18 mouse cellular contexts compared by ENCODE assay signal in the genomic region with DNA sequence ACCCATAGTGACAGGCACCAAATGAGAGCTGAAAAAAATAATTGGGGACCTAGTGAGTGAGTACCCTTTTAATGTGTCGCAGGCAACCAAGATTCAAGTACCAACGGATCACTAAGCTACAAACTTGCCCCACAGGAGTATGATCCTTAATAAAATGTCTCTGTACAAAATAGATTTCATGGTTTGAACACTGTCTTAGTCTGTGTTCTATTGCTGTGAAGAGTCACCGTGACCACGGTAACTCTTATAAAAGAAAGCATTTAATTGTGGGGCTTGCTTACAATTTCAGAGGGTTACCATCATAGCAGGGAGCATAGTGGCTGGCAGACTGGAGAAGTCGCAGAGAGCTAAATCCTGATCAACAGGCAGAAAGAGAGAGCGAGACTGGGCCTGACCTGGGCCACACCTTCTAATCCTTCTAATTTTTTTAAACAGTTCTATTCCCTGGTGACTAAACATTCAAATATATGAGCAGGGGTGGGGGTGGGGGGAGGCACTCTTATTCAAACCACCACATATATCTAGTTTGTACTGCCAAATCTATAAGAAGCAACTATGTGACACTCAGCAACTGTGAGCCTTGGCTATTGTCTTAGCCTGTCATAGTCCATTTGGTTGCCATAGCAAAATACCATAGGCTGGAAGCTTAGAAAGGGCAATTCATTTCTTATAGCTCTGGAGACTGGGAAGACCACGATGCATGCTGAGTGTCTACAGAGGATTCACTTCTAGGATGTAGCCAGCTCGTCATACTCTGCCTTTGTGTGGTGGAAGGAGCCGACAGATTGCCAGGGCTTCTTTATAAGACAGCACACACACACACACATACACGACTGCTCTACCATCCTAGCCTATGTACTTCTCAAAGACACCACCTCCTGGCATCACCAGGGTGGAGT. TPM values are rescaled to one million over a fixed set of nuclear protein-coding genes. Genes with fewer than 3 reads are reported as not detected.
A peak's percentile ranks its signal among the peaks of the same experiment; 100 is the strongest.
DNase-seq lines count a peak whose midpoint lies in the region; ATAC-seq and TF ChIP-seq lines count a peak whose summit lies in the region.
"Had no signal": no experiment of that assay in that cellular context is flagged by ENCODE, and none has a peak within 500 bp of the region (broad histone marks: within the 10 kb centered on the region; RNA-seq: fewer than 3 reads in every experiment).

No protein-coding gene starts in this region.

- H3K4me1 ChIP-seq in midbrain, embryonic 12.5 days = peaks cover 8% of the 10 kb centered on the region; the same call in 1 of the 2 replicates
- H3K4me1 ChIP-seq in liver, postnatal 0 days (ENCODE audit: insufficient read depth) = no peaks in the 10 kb centered on the region
- H3K4me1 ChIP-seq: limb, embryonic 12.5 days; liver, embryonic 12.5 days had no signal

- ATAC-seq in frontal cortex, adult (ENCODE audit: low TSS enrichment) = peak; percentile 50
- ATAC-seq in midbrain, embryonic 12.5 days (ENCODE audit: low FRiP score, low read depth) = peak; percentile 47; the same call in 1 of the 2 replicates
- ATAC-seq in liver, postnatal 0 days = no peak
- ATAC-seq: liver, embryonic 12.5 days had no signal

- no peak for TF ChIP-seq CTCF in brain, embryonic 14.5 days (IDR thresholded peaks at IDR 0.05; ENCODE audit: borderline replicate concordance, extremely low read depth, insufficient read depth, insufficient read length)
- TF ChIP-seq CTCF in liver, postnatal 0 days (IDR thresholded peaks at IDR 0.05; ENCODE audit: low read depth) = no peak

- H3K4me2 ChIP-seq in midbrain, embryonic 12.5 days (replicated peaks) = no peak overlapping the region
- H3K4me2 ChIP-seq in liver, postnatal 0 days (ENCODE audit: low read depth, low read length) = no peak overlapping the region
- H3K4me2 ChIP-seq: heart, embryonic 13.5 days; limb, embryonic 12.5 days; liver, embryonic 12.5 days; lung, embryonic 14.5 days had no signal

- H3K36me3 ChIP-seq in midbrain, embryonic 12.5 days = no peaks in the 10 kb centered on the region
- no peaks in the 10 kb centered on the region for H3K36me3 ChIP-seq in liver, postnatal 0 days (replicated peaks; ENCODE audit: insufficient read depth, low read length)
- H3K36me3 ChIP-seq: heart, embryonic 13.5 days; limb, embryonic 12.5 days; liver, embryonic 12.5 days had no signal

- no peak for DNase-seq in frontal cortex, postnatal 25 days (ENCODE audit: low spot score in 2 of 2)
- DNase-seq in brain, adult 2 months (ENCODE audit: low read depth, low spot score) = peak; percentile 37
- peak; percentile 40 for DNase-seq in brain, embryonic 14.5 days (ENCODE audit: low read depth)
- DNase-seq in ovary, postnatal 10 days (ENCODE audit: low spot score) = no peak
- no peak for DNase-seq in liver, postnatal 0 days
- DNase-seq in heart, adult 18-20 months = no peak
- DNase-seq: cerebellum, postnatal 10 days; kidney, adult 9 months; kidney, postnatal 4 days; lung, embryonic 14.5 days; lung, postnatal 4 days; thymus, adult 2 months had no signal

- WGBS in midbrain, embryonic 12.5 days = 45% methylated on average over 10 of the region's 10 CpGs
- 76% methylated on average over 10 of the region's 10 CpGs for WGBS in liver, postnatal 0 days (ENCODE audit: insufficient replicate concordance)

- peaks cover 3% of the 10 kb centered on the region for H3K27me3 ChIP-seq in midbrain, embryonic 12.5 days
- no peaks in the 10 kb centered on the region for H3K27me3 ChIP-seq in liver, postnatal 0 days (ENCODE audit: insufficient read depth, low read length)
- H3K27me3 ChIP-seq: limb, embryonic 12.5 days; liver, embryonic 12.5 days had no signal

- no peaks in the 10 kb centered on the region for H3K9me3 ChIP-seq in midbrain, embryonic 12.5 days
- H3K9me3 ChIP-seq in liver, postnatal 0 days (ENCODE audit: low read length) = no peaks in the 10 kb centered on the region
- H3K9me3 ChIP-seq: heart, embryonic 13.5 days; limb, embryonic 12.5 days; liver, embryonic 12.5 days had no signal

- H3K4me3 ChIP-seq in midbrain, embryonic 12.5 days = no peak overlapping the region
- H3K4me3 ChIP-seq in liver, postnatal 0 days (ENCODE audit: low read depth, low read length) = no peak overlapping the region
- H3K4me3 ChIP-seq: heart, embryonic 13.5 days; limb, embryonic 12.5 days; liver, embryonic 12.5 days had no signal

- no peak overlapping the region for H3K9ac ChIP-seq in midbrain, embryonic 12.5 days (replicated peaks)
- H3K9ac ChIP-seq in liver, postnatal 0 days (replicated peaks) = no peak overlapping the region
- H3K9ac ChIP-seq: heart, embryonic 13.5 days; limb, embryonic 12.5 days; liver, embryonic 12.5 days; lung, embryonic 14.5 days had no signal

- no peak overlapping the region for H3K27ac ChIP-seq in midbrain, embryonic 12.5 days (replicated peaks)
- H3K27ac ChIP-seq in liver, postnatal 0 days (ENCODE audit: low read depth) = no peak overlapping the region
- H3K27ac ChIP-seq: heart, embryonic 13.5 days; limb, embryonic 12.5 days; liver, embryonic 12.5 days had no signal

- no peak for TF ChIP-seq POLR2A in brain, embryonic 14.5 days (IDR thresholded peaks at IDR 0.05; ENCODE audit: borderline replicate concordance, extremely low read depth, insufficient read depth, insufficient read length, poor library complexity, severe bottlenecking)

- TF ChIP-seq EP300 in liver, postnatal 0 days (IDR thresholded peaks at IDR 0.05; ENCODE audit: low read depth) = no peak

RNA-seq across cellular contexts. Expression of a gene that starts 52.8 kb away (rescaled TPM):
- polyA plus RNA-seq in brain, embryonic 14.5 days (2012; rRNA removed) = 18.4 and 28.8 TPM in 2 replicates
- polyA plus RNA-seq in midbrain, embryonic 12.5 days (2016; fragmentation: Nextera tagmentation; extraction: Ambion mirVana) = 3.0 and 3.7 TPM in 2 replicates
- 0.20 and 0.26 TPM in 2 replicates for polyA plus RNA-seq in liver, postnatal 0 days (2015; fragmentation: Nextera tagmentation; extraction: Ambion mirVana)
- under 1 TPM; 0.05 to 0.44 TPM for total RNA-seq in heart, adult 18-20 months (2021)
- total RNA-seq: granulocyte monocyte progenitor cell, adult 5-6 weeks had no signal

Comparison
In these comparisons a context has a peak if more than half of its experiments do, and no peak if none do; other contexts are left out.
1. DNase-seq: peak in brain, adult 2 months (single experiment) and brain, embryonic 14.5 days (single experiment); none in frontal cortex, postnatal 25 days (0 of 2), ovary, postnatal 10 days (single experiment), liver, postnatal 0 days (single experiment) and heart, adult 18-20 months (0 of 2).